Mouse (Mus musculus) forebrain, embryonic 10.5 days (tissue): ENCODE data around the gene Cmtm7. TPM values are rescaled to one million over a fixed set of nuclear protein-coding genes. Genes with fewer than 3 reads are reported as not detected.
A peak's percentile ranks its signal among the peaks of the same experiment; 100 is the strongest.
"Not testable (repeated sequence)": the region's sequence is repeated elsewhere in the genome, so short reads cannot be mapped to it uniquely, and the experiment has no call there.

Experiments used
- DNase-seq: peaks from one replicate; pipeline ENCODE4 v3.0.0-alpha.2; 2017; ENCODE audit warnings: low spot score; ENCODE audit errors: extremely low spot score
- H3K27ac ChIP-seq: fragments of 300-500 bp; sonication (generic); 2 replicates; pipeline ENCODE4 v1.5.1; 2016; ENCODE audit warnings: mild to moderate bottlenecking
- H3K27me3 ChIP-seq: fragments of 300-500 bp; sonication (generic); 2 replicates; pipeline ENCODE4 v1.6.1; 2016; ENCODE audit warnings: mild to moderate bottlenecking; ENCODE audit not compliant: poor library complexity, severe bottlenecking
- H3K36me3 ChIP-seq: fragments of 300-500 bp; sonication (generic); replicated peaks from 2 replicates; pipeline ENCODE4 v1.6.1; 2016; ENCODE audit warnings: mild to moderate bottlenecking, moderate library complexity
- H3K4me1 ChIP-seq: fragments of 300-500 bp; sonication (generic); 2 replicates; pipeline ENCODE4 v1.6.1; 2016
- H3K4me3 ChIP-seq: fragments of 300-500 bp; sonication (generic); 2 replicates; pipeline ENCODE4 v1.5.1; 2016; ENCODE audit warnings: mild to moderate bottlenecking, moderate library complexity
- H3K9me3 ChIP-seq: fragments of 300-500 bp; sonication (generic); 2 replicates; pipeline ENCODE4 v1.6.1; 2016; ENCODE audit warnings: mild to moderate bottlenecking, moderate library complexity
- WGBS: fragments of 180-500 bp; shearing (Covaris S2); methylation state at CpG from one replicate; pipeline ENCODE4 v1.1.7; 2016; 5-methylcytosine and 5-hydroxymethylcytosine counted together
- polyA plus RNA-seq: library from polyadenylated mRNA; unstranded; fragments of >200 nt; fragmentation: Nextera tagmentation; extraction: Ambion mirVana; gene quantifications from 2 replicates; pipeline ENCODE4 v1.2.1, GENCODE M21; 2016

Gene Cmtm7
- polyA plus RNA-seq, 1 experiment from 2014 or later: 76.9 TPM

DNA sequence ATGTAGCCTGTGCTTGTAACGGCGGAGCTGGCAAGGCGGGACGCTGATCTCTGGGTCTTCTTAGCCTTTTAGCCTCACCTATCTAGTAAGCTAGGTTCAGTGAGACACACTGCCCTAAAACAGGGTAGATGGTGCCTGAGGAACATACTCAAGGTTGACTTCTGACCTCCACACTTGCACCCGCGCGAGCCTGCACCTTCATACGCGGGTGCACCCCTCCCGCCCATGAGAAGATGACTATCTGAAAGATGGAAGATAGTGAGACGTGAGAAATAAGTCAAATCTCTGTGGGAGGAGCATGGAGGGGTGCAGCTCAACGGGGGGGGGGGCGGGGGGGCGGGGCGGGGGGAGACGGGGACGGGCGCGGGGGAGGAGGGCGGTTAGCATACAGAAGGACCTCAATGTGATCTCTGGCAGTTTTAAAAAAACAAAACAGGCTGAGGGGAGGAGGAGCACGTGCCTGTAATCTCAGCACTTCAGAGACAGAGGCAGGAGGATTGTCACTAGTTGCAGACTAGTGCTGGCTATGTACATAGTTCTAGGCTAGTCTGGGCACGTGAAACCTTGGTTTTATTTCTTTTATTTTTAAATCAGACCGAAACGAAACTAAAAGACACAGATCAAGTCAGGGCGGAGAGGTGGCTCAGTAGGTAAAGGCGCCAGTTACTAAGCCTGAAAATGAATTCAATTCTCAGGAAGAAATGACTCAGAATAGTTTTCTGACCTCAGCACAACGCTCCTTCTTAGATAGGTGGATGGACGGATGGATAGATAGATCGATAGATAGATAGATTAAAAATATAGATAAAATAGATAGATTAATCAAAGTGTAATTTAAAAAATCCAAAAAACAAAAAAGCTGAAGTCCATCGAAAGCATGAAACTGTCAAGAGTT, 51.5 kb downstream of the Cmtm7 start:
- WGBS: 47% methylated on average over 25 of the region's 30 CpGs
- H3K4me3 ChIP-seq: peak overlapping the region; percentile 91
- peaks cover 29% of the 10 kb centered on the region for H3K4me1 ChIP-seq
- no peak for DNase-seq
- peaks cover 8% of the 10 kb centered on the region for H3K36me3 ChIP-seq
- H3K27ac ChIP-seq: no peak overlapping the region
- H3K27me3 ChIP-seq: no peaks in the 10 kb centered on the region
- H3K9me3 ChIP-seq: no peaks in the 10 kb centered on the region

DNA sequence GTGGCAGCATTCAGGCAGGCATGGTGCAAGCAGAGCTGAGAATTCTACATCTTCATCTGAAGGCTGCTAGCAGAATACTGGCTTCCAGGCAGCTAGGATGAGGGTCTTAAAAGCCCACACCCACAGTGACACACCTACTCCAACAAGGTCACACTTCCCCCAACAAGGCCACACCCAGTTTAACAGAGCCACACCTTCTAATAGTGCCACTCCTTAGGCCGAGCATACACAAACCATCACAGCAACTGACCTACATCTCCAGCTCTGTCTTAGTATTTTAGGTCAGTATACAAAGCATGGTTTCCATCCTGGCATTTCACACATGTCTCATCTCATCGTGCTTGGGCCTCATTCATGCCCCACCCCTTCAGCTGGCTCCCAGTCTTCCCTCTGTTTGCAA, 53.2 kb downstream of the Cmtm7 start:
- 73% methylated on average over 2 of the region's 2 CpGs for WGBS
- not testable (repeated sequence) for DNase-seq

DNA sequence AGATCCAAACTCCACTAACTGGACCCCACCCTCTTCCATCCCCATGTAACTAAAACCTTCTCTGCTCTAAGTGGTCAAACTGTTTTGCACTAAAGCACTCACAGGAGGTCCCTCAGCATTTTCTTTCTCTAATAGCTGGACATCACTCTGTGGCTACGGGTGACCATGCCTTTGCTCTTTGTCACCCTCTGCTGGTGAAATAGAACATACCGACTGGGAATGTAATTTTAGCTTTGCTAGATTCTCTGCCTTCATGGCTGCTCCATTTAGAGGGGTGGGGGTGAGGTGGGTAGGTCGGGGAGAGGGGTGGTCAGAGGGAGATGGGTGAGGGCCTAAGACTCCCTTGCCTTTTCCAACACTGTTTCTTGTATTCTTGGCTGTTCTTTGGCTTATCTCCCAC, 54.3 kb downstream of the Cmtm7 start:
- Histone ChIP-seq H3K4me3 (no peak overlapping the region), H3K27ac (no peak overlapping the region), H3K27me3 (no peaks in the 10 kb centered on the region), H3K36me3 (peaks cover 36% of the 10 kb centered on the region), H3K9me3 (no peaks in the 10 kb centered on the region), H3K4me1 (peaks cover 16% of the 10 kb centered on the region)
- DNase-seq: no peak
- 8% methylated on average over 3 of the region's 3 CpGs for WGBS

More for the DNA sequence above, 53.2 kb downstream of the Cmtm7 start:
- H3K9me3 ChIP-seq, H3K27ac ChIP-seq, H3K27me3 ChIP-seq, H3K4me3 ChIP-seq: not testable (repeated sequence)
- H3K4me1 ChIP-seq: peaks cover 27% of the 10 kb centered on the region
- peaks cover 25% of the 10 kb centered on the region for H3K36me3 ChIP-seq

DNA sequence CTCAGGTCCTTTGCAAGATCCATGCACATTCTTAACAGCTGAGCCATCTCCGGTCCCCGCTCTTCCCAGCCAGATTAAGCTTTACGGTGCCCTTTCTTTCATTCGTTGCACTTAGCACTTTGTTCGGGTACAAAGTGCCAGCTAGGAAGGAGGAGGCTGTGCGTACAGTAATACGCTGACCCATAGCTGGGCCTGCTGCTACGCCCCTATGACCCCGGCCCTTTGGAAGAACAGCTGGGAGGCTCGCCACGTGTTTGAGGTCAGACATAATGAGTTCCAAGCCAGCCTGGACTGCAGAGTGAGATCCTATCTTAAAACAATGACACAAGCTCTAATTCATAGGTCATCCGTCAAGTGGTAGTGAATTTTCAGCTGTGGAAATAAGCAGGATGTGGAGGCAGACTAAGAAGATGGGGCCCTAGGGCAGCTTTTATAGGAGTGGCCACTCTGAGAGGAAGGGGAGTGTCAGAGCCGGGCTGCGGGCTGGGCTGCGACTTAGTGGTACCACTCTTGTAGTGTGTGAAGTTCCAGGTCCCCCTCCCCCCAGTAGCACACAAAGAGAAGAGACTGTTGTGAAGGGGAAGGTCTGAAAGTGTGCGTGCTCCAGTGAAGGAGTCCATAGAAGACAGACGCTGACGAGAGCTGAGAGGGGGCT, 64.9 kb downstream of the Cmtm7 start:
- Histone ChIP-seq H3K27me3 (no peaks in the 10 kb centered on the region), H3K9me3 (no peaks in the 10 kb centered on the region), H3K36me3 (peaks cover 100% of the 10 kb centered on the region), H3K4me3 (no peak overlapping the region), H3K4me1 (peaks cover 3% of the 10 kb centered on the region; the same call in 1 of the 2 replicates), H3K27ac (no peak overlapping the region)
- no peak for DNase-seq
- WGBS: 79% methylated on average over 18 of the region's 18 CpGs

DNA sequence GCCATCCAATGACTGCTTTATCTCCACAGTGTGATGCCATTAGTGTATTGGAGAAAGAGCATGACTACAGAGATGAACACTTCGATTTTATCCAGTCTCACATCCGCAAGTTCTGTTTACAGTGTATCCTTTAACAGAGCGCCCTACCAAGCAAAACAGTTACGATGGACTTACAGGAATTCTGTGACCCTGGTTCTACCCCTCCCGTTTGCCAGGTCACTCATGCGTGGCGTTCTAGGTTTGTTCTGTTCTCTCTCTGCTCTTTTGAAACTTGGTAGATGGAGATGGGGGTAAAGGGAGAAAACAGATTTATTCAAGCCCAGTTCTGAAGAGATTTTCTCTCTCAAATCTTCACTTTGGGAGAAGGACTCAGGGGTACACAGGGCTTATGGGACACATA, 68.2 kb downstream of the Cmtm7 start:
- Histone ChIP-seq H3K4me3 (no peak overlapping the region), H3K9me3 (no peaks in the 10 kb centered on the region), H3K4me1 (peaks cover 3% of the 10 kb centered on the region; the same call in 1 of the 2 replicates), H3K27ac (no peak overlapping the region), H3K36me3 (peaks cover 96% of the 10 kb centered on the region), H3K27me3 (no peaks in the 10 kb centered on the region)
- 94% methylated on average over 7 of the region's 7 CpGs for WGBS
- no peak for DNase-seq

DNA sequence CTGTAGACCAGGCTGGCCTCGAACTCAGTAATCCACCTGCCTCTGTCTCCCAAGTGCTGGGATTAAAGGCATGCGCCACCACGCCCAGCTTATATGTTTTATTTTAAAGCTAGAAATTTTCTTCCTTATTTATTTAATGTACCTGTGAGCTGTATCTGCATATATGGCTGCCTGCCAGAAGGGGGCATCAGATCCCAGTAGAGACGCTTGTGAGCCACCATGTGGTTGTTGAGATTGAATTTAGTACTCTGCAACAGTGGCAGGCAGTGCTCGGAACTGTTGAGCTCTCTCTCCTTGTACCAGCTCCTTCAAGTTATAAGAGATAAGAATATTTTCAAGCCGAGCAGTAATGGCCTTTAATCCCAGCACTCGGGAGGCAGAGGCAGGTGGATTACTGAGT, 71.3 kb downstream of the Cmtm7 start:
- WGBS: 82% methylated on average over 7 of the region's 7 CpGs
- no peaks in the 10 kb centered on the region for H3K4me1 ChIP-seq
- H3K4me3 ChIP-seq: no peak overlapping the region
- peaks cover 5% of the 10 kb centered on the region; the same call in 1 of the 2 replicates for H3K9me3 ChIP-seq
- no peaks in the 10 kb centered on the region for H3K27me3 ChIP-seq
- no peak overlapping the region for H3K27ac ChIP-seq
- peaks cover 96% of the 10 kb centered on the region for H3K36me3 ChIP-seq
- DNase-seq: no peak

DNA sequence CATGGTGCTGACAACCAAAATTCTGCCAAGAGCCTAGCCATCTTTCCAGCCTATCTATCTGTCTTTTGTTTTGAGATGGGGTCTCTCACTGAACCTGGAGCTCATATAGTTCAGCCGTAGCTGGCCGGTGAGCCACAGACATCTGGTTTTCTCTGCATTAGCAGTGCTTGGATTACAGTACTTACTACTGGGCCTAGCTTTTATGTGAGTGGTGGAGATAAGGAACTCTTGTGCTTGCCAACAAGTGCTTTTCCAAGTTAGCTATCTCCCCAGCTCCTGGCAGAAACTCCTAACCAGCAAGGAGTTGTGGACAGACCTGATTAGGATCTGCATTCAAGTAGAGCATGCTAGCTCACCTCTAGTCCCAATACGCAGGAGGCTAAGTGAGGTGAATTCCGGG, 73.9 kb downstream of the Cmtm7 start:
- no peak overlapping the region for H3K27ac ChIP-seq
- no peaks in the 10 kb centered on the region for H3K27me3 ChIP-seq
- H3K4me1 ChIP-seq: no peaks in the 10 kb centered on the region
- H3K9me3 ChIP-seq: peaks cover 5% of the 10 kb centered on the region; the same call in 1 of the 2 replicates
- no peak overlapping the region for H3K4me3 ChIP-seq
- DNase-seq: no peak
- 95% methylated on average over 4 of the region's 4 CpGs for WGBS
- peaks cover 87% of the 10 kb centered on the region for H3K36me3 ChIP-seq

Other genes starting within 250 kb of the Cmtm7 start
- gene Trim71, start 217.5 kb downstream of the Cmtm7 start, polyA plus RNA-seq: 5.9 and 6.5 TPM in 2 replicates
- gene Cnot10, start 141.7 kb downstream of the Cmtm7 start, polyA plus RNA-seq: 73.7 and 74.4 TPM in 2 replicates
- 74.6 and 78.8 TPM in 2 replicates for gene Dync1li1, start 93.1 kb downstream of the Cmtm7 start, polyA plus RNA-seq
- 29.1 and 29.9 TPM in 2 replicates for gene Cmtm6, start 50.7 kb downstream of the Cmtm7 start, polyA plus RNA-seq
- gene Cmtm8, start 62.3 kb upstream of the Cmtm7 start, polyA plus RNA-seq: 22.8 and 23.0 TPM in 2 replicates
- 13.2 and 14.6 TPM in 2 replicates for gene Gpd1l, start 152.1 kb upstream of the Cmtm7 start, polyA plus RNA-seq
- gene Osbpl10, start 196.7 kb upstream of the Cmtm7 start, polyA plus RNA-seq: 0.99 and 1.4 TPM in 2 replicates
- 215 and 266 TPM in 2 replicates for gene Rps27rt, start 200.9 kb upstream of the Cmtm7 start, polyA plus RNA-seq